Mouse (Mus musculus): ENCODE measurements around the gene Plcb4.

Gene Plcb4

GRCm38 (mm10) chr2:135811453-135812101 lies 152.8 kb downstream of the Plcb4 start:
- no peak for DNase-seq

- no peak for DNase-seq
Observed at GRCm38 (mm10) chr2:135812701-135813246, 154.0 kb downstream of the Plcb4 start.

GRCm38 (mm10) chr2:135820691-135821090 lies 161.9 kb downstream of the Plcb4 start:
- no peak for DNase-seq

DNA sequence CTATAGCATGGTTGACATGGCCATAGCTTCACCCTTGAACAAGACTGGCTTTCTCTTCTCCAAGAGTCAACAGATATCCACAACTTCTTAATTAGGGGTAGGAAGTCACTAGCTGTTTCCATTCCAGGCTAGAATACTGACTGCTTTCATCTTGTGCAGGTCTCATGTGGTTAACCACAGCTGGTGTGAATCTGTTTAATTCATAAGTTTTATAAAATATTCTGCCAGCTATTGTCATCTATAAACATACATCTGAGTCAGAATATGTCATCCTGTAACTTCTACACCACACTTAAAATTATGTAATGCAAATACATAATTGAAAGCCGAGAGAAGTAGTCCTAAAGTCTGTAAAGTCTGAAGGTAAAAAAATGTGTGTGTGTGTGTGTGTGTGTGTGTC lies 164.9 kb downstream of the Plcb4 start:
- no peak for DNase-seq

DNA sequence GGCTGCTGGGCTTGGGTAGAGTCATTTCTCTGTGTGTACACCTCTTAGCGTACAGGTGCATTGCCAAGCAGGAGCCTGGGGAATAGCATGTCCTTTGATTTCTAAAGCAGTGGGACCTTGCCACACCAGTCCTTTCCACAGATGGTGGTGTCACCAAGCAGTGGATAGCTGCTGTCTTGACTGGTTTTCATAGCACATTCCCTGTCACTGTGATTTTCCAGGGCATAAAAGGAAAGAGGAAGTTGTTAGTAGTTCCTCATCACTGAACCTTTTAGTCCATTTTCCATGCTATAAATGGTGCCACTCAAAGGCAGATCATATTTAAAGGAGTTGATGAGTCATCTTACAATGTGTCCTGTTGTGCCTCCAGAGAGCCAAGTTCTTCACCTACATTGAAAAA lies 165.9 kb downstream of the Plcb4 start:
- no peak for DNase-seq

DNA sequence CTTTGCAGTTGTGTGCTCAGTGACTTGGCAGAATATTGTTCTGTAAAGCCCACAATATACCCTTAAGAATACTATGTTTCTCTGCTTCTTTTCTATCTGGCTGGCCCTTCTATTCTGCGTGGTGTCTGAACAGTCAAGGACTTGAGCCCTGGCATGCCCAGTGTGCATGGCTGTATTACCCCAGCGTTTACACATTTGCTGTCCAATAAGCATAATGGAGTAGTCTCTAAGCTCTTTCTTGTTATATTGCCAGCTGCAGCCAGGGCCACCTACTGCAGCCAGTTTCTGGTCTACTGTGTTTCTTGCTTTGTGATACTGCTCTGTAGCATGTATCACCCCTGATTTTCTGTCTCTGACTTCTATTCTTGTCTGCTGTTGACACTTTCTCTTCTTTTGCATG lies 166.8 kb downstream of the Plcb4 start:
- DNase-seq, result no peak

GRCm38 (mm10) chr2:135826616-135827360 lies 168.0 kb downstream of the Plcb4 start:
- DNase-seq, result no peak

- no peak for DNase-seq
Observed at GRCm38 (mm10) chr2:135828446-135828845, 169.6 kb downstream of the Plcb4 start.

GRCm38 (mm10) chr2:135833743-135834142 lies 174.9 kb downstream of the Plcb4 start:
- no peak for DNase-seq

GRCm38 (mm10) chr2:135834435-135834834 lies 175.6 kb downstream of the Plcb4 start:
- DNase-seq, result no peak

- no peak for DNase-seq
Observed at GRCm38 (mm10) chr2:135835911-135836310, 177.1 kb downstream of the Plcb4 start.

GRCm38 (mm10) chr2:135836426-135836825 lies 177.6 kb downstream of the Plcb4 start:
- no peak for DNase-seq

GRCm38 (mm10) chr2:135837730-135838129 lies 178.9 kb downstream of the Plcb4 start:
- DNase-seq, result no peak

DNA sequence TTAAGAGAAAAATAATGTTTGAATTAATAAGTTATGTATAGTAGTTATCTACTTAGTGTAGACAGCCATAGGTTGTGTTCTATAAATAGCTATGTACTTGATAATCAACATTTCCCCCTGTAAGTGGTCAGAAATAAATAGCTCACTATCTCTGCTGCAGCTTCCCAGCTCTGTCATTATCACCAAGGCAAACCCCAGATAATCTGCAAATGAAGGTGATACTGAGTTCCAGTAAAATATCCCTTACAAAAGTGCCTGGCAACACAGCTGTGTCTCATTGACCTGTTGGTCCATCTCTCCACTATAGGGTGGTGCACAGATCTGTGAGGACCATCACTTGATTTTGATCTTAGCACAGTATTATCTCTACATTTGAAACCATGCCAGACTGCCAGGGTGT lies 179.3 kb downstream of the Plcb4 start:
- no peak for DNase-seq

DNA sequence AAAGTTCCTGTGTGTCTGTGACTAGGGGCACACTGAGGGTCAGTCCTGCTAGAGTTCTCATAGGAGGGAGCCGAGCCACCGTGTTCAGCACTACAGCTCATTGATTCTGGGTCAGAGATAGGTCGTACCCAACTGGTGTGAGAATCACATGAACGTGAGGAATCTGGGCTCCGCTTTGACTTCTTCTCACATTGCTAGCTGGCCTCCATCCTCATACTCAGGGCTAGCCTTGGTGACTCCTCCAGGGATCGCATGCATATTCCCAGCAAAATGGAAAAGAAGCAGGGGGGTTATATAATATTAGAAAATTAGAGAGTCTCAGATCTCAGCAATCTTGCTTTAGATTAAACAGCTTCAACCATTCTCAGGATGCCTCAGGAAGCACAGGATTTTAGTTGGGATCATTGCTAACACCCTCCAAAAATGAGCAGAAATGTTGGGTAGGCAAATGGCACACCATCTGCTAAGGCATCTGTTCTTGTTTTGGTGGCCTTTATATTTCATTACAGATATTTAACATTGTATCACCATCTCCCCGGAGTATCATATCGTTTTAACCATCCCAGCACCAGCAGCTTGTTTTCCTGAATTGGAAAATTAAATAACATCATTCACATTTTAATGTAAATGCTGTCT lies 180.0 kb downstream of the Plcb4 start:
- no peak for DNase-seq

- DNase-seq, result no peak
Observed at GRCm38 (mm10) chr2:135843721-135844120, 184.9 kb downstream of the Plcb4 start.

DNA sequence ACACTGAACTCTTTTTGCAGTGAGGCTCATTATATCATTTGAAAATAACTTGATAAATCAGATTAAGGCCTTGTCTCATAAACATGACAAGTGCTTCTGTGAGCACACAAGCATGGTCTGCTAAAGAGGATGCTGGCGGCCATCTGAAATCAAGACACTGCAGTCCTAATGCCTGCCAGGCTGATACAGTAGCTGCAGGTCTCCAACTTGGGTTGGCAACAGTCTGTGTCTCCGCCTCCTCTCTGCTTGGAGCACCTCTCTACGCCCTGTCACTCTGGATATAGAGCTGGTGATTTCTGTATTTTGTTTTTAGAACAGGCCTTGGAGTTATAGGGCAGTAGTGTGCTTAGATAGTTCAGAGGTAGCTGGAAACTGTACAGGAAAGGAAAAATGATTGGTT lies 188.1 kb downstream of the Plcb4 start:
- no peak for DNase-seq

DNA sequence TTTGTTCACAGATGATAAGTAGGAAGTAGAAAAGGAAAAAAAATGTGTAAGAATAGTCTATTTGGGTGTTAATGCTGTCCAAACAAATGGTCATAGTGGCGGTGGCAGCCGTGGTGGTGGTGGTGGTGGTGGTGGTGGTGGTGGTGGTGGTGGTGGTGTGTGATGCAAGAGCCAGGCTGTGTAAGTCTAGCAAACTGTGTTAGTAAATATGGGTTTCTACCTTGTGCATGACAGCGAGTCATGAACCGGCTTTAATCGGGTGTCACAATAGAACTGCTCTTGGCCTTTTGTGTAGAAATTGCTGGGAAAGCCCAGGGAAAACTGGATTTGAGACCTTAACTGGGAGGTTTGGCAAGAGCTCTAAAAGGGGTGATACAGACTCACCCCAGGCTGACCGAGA lies 188.9 kb downstream of the Plcb4 start:
- DNase-seq, result no peak

GRCm38 (mm10) chr2:135848169-135848568 lies 189.4 kb downstream of the Plcb4 start:
- no peak for DNase-seq

- no peak for DNase-seq
Observed at GRCm38 (mm10) chr2:135851964-135852363, 193.2 kb downstream of the Plcb4 start.

DNA sequence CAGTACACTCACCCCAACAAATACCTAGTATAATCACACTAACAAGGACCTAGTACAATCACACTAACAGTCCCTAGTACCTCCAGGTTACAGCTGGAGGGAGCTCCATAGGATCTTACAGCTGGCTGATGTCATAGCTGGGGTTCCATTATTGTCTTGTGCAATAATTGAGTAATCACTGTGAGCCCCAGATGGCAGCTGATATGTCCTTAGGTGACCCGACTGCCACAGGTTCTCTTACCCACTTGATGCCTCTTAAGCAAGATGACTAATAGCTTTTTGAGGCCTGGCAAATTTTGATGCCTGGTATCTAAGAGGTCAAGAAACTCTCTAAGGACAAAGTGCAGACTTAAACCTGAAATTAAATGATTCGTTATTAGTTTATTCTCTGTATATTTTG lies 194.3 kb downstream of the Plcb4 start:
- no peak for DNase-seq

GRCm38 (mm10) chr2:135854059-135854458 lies 195.2 kb downstream of the Plcb4 start:
- no peak for DNase-seq

DNA sequence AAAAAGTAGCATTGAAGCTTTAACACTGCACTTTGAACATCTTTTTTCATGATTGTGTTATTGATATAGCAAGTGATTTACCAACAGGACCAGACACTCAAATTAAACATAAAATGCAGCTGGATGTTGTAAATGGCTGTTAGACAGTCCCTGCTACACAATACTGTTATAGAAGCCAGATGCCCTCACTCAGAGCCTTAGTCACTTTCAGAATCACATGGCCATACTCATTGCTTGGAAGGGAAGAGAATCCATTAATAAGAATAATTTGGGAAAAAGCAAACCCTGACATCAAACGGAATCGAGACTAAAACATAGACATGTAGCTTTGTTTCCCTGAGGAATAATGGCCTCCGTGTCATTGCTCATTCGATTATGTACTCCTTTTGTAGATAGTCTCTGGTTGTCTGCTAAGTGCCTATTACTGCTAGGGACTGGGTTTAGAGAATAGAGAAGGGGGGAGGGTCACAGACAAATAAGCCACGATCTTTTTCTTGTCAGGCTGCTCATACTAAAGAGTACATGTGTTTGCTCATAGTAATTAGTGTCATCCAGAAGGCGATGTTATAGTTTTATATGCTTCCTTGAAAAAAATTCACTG lies 197.2 kb downstream of the Plcb4 start:
- DNase-seq, result no peak

Measured in thymus, adult 18-20 months (tissue).